Mouse (Mus musculus): ENCODE data around the gene Dixdc1.

Gene Dixdc1

GRCm38 (mm10) chr9:50742744-50743143, 3.4 kb upstream of the Dixdc1 start:
- DNase-seq (ENCODE audit: low read depth): no peak

GRCm38 (mm10) chr9:50742261-50742660, 2.9 kb upstream of the Dixdc1 start:
- no peak for DNase-seq (ENCODE audit: low read depth)

- no peak for DNase-seq (ENCODE audit: low read depth)
Observed at GRCm38 (mm10) chr9:50740867-50741784, 1.8 kb upstream of the Dixdc1 start.

GRCm38 (mm10) chr9:50734989-50735388, 4.3 kb downstream of the Dixdc1 start:
- no peak for DNase-seq (ENCODE audit: low read depth)

GRCm38 (mm10) chr9:50732560-50732959, 6.8 kb downstream of the Dixdc1 start:
- no peak for DNase-seq (ENCODE audit: low read depth)

GRCm38 (mm10) chr9:50729600-50729999, 9.7 kb downstream of the Dixdc1 start:
- DNase-seq (ENCODE audit: low read depth): no peak

- DNase-seq (ENCODE audit: low read depth): no peak
Observed at GRCm38 (mm10) chr9:50727925-50728651, 11.2 kb downstream of the Dixdc1 start.

GRCm38 (mm10) chr9:50727171-50727924, 12.0 kb downstream of the Dixdc1 start:
- DNase-seq (ENCODE audit: low read depth): no peak

- no peak for DNase-seq (ENCODE audit: low read depth)
Observed at GRCm38 (mm10) chr9:50725921-50726590, 13.3 kb downstream of the Dixdc1 start.

GRCm38 (mm10) chr9:50724661-50725330, 14.5 kb downstream of the Dixdc1 start:
- DNase-seq (ENCODE audit: low read depth): no peak

- DNase-seq (ENCODE audit: low read depth): no peak
Observed at GRCm38 (mm10) chr9:50724147-50724546, 15.2 kb downstream of the Dixdc1 start.

GRCm38 (mm10) chr9:50723406-50723805, 15.9 kb downstream of the Dixdc1 start:
- peak; percentile 78 for DNase-seq (ENCODE audit: low read depth)

GRCm38 (mm10) chr9:50722451-50722911, 16.8 kb downstream of the Dixdc1 start:
- DNase-seq (ENCODE audit: low read depth): no peak

- no peak for DNase-seq (ENCODE audit: low read depth)
Observed at GRCm38 (mm10) chr9:50721061-50721460, 18.3 kb downstream of the Dixdc1 start.

- DNase-seq (ENCODE audit: low read depth): no peak
Observed at GRCm38 (mm10) chr9:50718878-50719277, 20.4 kb downstream of the Dixdc1 start.

- no peak for DNase-seq (ENCODE audit: low read depth)
Observed at GRCm38 (mm10) chr9:50714188-50714587, 25.1 kb downstream of the Dixdc1 start.

- no peak for DNase-seq (ENCODE audit: low read depth)
Observed at GRCm38 (mm10) chr9:50711337-50711736, 28.0 kb downstream of the Dixdc1 start.

GRCm38 (mm10) chr9:50709108-50709507, 30.2 kb downstream of the Dixdc1 start:
- DNase-seq (ENCODE audit: low read depth): no peak

GRCm38 (mm10) chr9:50704907-50705306, 34.4 kb downstream of the Dixdc1 start:
- DNase-seq (ENCODE audit: low read depth): no peak

- no peak for DNase-seq (ENCODE audit: low read depth)
Observed at GRCm38 (mm10) chr9:50700921-50701691, 38.2 kb downstream of the Dixdc1 start.

Data from fibroblast of lung, adult 2 months (primary cell).